ENCODE assay signal across 8 mouse cellular contexts in the genomic region with DNA sequence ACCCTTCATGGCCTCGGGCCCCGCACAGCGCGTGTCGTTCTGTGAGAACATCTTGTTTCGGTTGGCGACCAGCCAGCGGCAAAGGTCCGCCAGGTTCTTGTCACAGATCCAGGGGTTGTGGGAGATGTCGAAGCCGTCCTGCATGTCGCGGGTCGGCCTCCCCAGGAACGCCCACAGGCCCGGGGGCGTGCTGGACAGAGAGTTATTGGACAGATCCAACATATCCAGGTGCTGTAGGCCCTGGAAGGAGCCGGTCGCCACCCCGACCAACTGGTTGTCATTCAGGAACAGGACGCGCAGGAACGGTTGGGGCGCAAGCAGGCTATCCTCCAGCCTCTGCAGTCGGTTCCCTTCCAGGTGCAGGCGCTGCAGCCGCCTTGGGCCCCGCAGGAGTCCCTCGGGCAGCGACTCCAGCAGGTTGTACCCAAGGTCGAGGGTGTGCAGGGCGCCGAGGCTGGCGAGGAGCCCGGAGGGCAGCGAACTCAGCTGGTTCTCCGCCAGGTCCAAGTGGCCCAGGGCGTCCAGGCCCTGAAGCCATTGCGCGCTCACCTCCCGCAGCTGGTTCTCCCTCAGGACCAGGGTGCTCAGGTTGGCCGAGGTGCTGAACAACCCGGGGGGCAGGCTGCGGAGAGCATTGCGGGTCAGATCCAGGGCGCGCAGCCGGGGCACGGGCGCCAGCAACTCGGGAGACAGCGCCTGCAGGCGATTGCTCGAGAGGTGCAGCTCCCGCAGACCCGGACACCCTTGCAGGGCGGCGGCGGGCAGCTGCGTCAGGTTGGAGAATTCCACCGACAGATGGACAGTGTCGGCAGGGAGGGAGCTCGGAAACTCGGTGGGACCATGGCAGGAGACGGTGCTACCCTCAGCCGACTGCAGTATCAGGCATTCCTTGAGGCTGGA. TPM values are rescaled to one million over a fixed set of nuclear protein-coding genes. Genes with fewer than 3 reads are reported as not detected.
DNase-seq lines count a peak whose midpoint lies in the region; ATAC-seq and TF ChIP-seq lines count a peak whose summit lies in the region.

No protein-coding gene starts in this region.

- WGBS in forebrain, embryonic 12.5 days: 9% methylated on average over 66 of the region's 66 CpGs
- WGBS in forebrain, embryonic 13.5 days: 8% methylated on average over 66 of the region's 66 CpGs
- 4% methylated on average over 66 of the region's 66 CpGs for WGBS in heart, embryonic 13.5 days
- WGBS in kidney, postnatal 0 days: 3% methylated on average over 66 of the region's 66 CpGs
- WGBS in forebrain, embryonic 15.5 days: 9% methylated on average over 66 of the region's 66 CpGs

- no peak overlapping the region; the same call in 1 of the 2 replicates for H3K4me3 ChIP-seq in forebrain, embryonic 12.5 days (replicated peaks)
- H3K4me3 ChIP-seq in forebrain, embryonic 13.5 days: no peak overlapping the region; the same call in 1 of the 2 replicates
- peak overlapping the region; percentile 42 for H3K4me3 ChIP-seq in heart, embryonic 13.5 days
- H3K4me3 ChIP-seq in kidney, postnatal 0 days (replicated peaks; ENCODE audit: low read depth, low read length): peak overlapping the region; percentile 14
- no peak overlapping the region for H3K4me3 ChIP-seq in forebrain, embryonic 15.5 days

- 0 out of 2 replicates have a peak overlapping the region, but pooled peaks have one; percentile 13 for H3K4me2 ChIP-seq in forebrain, embryonic 12.5 days
- no peak overlapping the region for H3K4me2 ChIP-seq in forebrain, embryonic 13.5 days
- peak overlapping the region; percentile 70 for H3K4me2 ChIP-seq in heart, embryonic 13.5 days
- peak overlapping the region; percentile 45 for H3K4me2 ChIP-seq in kidney, postnatal 0 days (ENCODE audit: low read length)
- H3K4me2 ChIP-seq in forebrain, embryonic 15.5 days (replicated peaks): no peak overlapping the region

- no peaks in the 10 kb centered on the region for H3K36me3 ChIP-seq in forebrain, embryonic 12.5 days (replicated peaks)
- H3K36me3 ChIP-seq in forebrain, embryonic 13.5 days (ENCODE audit: poor library complexity, severe bottlenecking): peaks cover 17% of the 10 kb centered on the region
- H3K36me3 ChIP-seq in heart, embryonic 13.5 days: peaks cover 3% of the 10 kb centered on the region; the same call in 1 of the 2 replicates
- H3K36me3 ChIP-seq in kidney, postnatal 0 days (ENCODE audit: insufficient read depth, low read length): no peaks in the 10 kb centered on the region
- H3K36me3 ChIP-seq in forebrain, embryonic 15.5 days: peaks cover 13% of the 10 kb centered on the region

- ATAC-seq in forebrain, embryonic 12.5 days (ENCODE audit: low FRiP score): no peak
- ATAC-seq in forebrain, embryonic 13.5 days: no peak
- ATAC-seq in heart, embryonic 13.5 days (ENCODE audit: extremely low read depth, insufficient number of reproducible peaks, low FRiP score, low TSS enrichment): no peak
- ATAC-seq in kidney, postnatal 0 days (replicated peaks; ENCODE audit: low FRiP score, low read depth): no peak
- ATAC-seq in forebrain, embryonic 15.5 days (replicated peaks): no peak

- DNase-seq in cerebellum, adult 18-20 months: peak; percentile 61 to 72
- DNase-seq in kidney, postnatal 0 days (ENCODE audit: low spot score): peak; percentile 37
- DNase-seq in neural tube, embryonic 10.5 days (ENCODE audit: extremely low spot score, low spot score): peak; percentile 35
- DNase-seq in layer of hippocampus, adult 11-12 months (ENCODE audit: low spot score): no peak

- H3K9me3 ChIP-seq in forebrain, embryonic 12.5 days: peaks cover 9% of the 10 kb centered on the region
- H3K9me3 ChIP-seq in forebrain, embryonic 13.5 days (replicated peaks): peaks cover 17% of the 10 kb centered on the region
- peaks cover 9% of the 10 kb centered on the region for H3K9me3 ChIP-seq in heart, embryonic 13.5 days
- H3K9me3 ChIP-seq in kidney, postnatal 0 days (replicated peaks; ENCODE audit: low read length): no peaks in the 10 kb centered on the region
- H3K9me3 ChIP-seq in forebrain, embryonic 15.5 days: peaks cover 13% of the 10 kb centered on the region; the same call in 1 of the 2 replicates

- peaks cover 21% of the 10 kb centered on the region for H3K4me1 ChIP-seq in forebrain, embryonic 12.5 days
- H3K4me1 ChIP-seq in forebrain, embryonic 13.5 days: peaks cover 20% of the 10 kb centered on the region
- H3K4me1 ChIP-seq in heart, embryonic 13.5 days: peaks cover 33% of the 10 kb centered on the region
- peaks cover 23% of the 10 kb centered on the region for H3K4me1 ChIP-seq in kidney, postnatal 0 days (replicated peaks; ENCODE audit: insufficient read depth, low read length)
- H3K4me1 ChIP-seq in forebrain, embryonic 15.5 days: peaks cover 22% of the 10 kb centered on the region

- TF ChIP-seq CTCF in kidney, postnatal 0 days (IDR thresholded peaks at IDR 0.05; ENCODE audit: low read depth): no peak

- no peak overlapping the region for H3K9ac ChIP-seq in forebrain, embryonic 12.5 days
- no peak overlapping the region for H3K9ac ChIP-seq in forebrain, embryonic 13.5 days
- peak overlapping the region; percentile 34 for H3K9ac ChIP-seq in heart, embryonic 13.5 days
- no peak overlapping the region for H3K9ac ChIP-seq in kidney, postnatal 0 days (ENCODE audit: low read depth, low read length)
- H3K9ac ChIP-seq in forebrain, embryonic 15.5 days (replicated peaks): no peak overlapping the region

- no peak overlapping the region for H3K27ac ChIP-seq in forebrain, embryonic 12.5 days
- H3K27ac ChIP-seq in forebrain, embryonic 13.5 days: no peak overlapping the region
- H3K27ac ChIP-seq in heart, embryonic 13.5 days (replicated peaks): no peak overlapping the region
- H3K27ac ChIP-seq in kidney, postnatal 0 days: no peak overlapping the region
- no peak overlapping the region for H3K27ac ChIP-seq in forebrain, embryonic 15.5 days (replicated peaks)

- H3K27me3 ChIP-seq in forebrain, embryonic 12.5 days: peaks cover 95% of the 10 kb centered on the region
- H3K27me3 ChIP-seq in forebrain, embryonic 13.5 days: peaks cover 90% of the 10 kb centered on the region
- H3K27me3 ChIP-seq in heart, embryonic 13.5 days (replicated peaks): peaks cover 95% of the 10 kb centered on the region
- H3K27me3 ChIP-seq in kidney, postnatal 0 days (ENCODE audit: insufficient read depth, low read length): peaks cover 27% of the 10 kb centered on the region
- peaks cover 67% of the 10 kb centered on the region for H3K27me3 ChIP-seq in forebrain, embryonic 15.5 days

RNA-seq across cellular contexts. Expression of gene Lrg1, which starts 1.6 kb away (rescaled TPM):
- 0.18 and 0.27 TPM in 2 replicates for polyA plus RNA-seq in forebrain, embryonic 12.5 days (2016; fragmentation: Nextera tagmentation; extraction: Ambion mirVana)
- not detected in 2 replicates for polyA plus RNA-seq in forebrain, embryonic 13.5 days (2015; fragmentation: Nextera tagmentation; extraction: Ambion mirVana)
- polyA plus RNA-seq in heart, embryonic 13.5 days (2015; fragmentation: Nextera tagmentation; extraction: Ambion mirVana): 0.27 TPM in 1 of 2 replicates, not detected in the other
- 1.7 and 1.9 TPM in 2 replicates for polyA plus RNA-seq in kidney, postnatal 0 days (2015; fragmentation: Nextera tagmentation; extraction: Ambion mirVana)
- 0.13 and 0.19 TPM in 2 replicates for polyA plus RNA-seq in forebrain, embryonic 15.5 days (2015; fragmentation: Nextera tagmentation; extraction: Ambion mirVana)

RNA-seq across cellular contexts. Expression of gene Plin5, which starts 2.8 kb away (rescaled TPM):
- polyA plus RNA-seq in forebrain, embryonic 12.5 days (2016; fragmentation: Nextera tagmentation; extraction: Ambion mirVana): 0.22 TPM in 1 of 2 replicates, not detected in the other
- 0.27 and 0.52 TPM in 2 replicates for polyA plus RNA-seq in forebrain, embryonic 13.5 days (2015; fragmentation: Nextera tagmentation; extraction: Ambion mirVana)
- 0.19 and 0.47 TPM in 2 replicates for polyA plus RNA-seq in heart, embryonic 13.5 days (2015; fragmentation: Nextera tagmentation; extraction: Ambion mirVana)
- 1.2 and 1.3 TPM in 2 replicates for polyA plus RNA-seq in kidney, postnatal 0 days (2015; fragmentation: Nextera tagmentation; extraction: Ambion mirVana)
- polyA plus RNA-seq in forebrain, embryonic 15.5 days (2015; fragmentation: Nextera tagmentation; extraction: Ambion mirVana): 0.69 and 0.74 TPM in 2 replicates

RNA-seq across cellular contexts. Expression of gene Plin4, which starts 10.6 kb away (rescaled TPM):
- polyA plus RNA-seq in forebrain, embryonic 12.5 days (2016; fragmentation: Nextera tagmentation; extraction: Ambion mirVana): 0.06 and 0.18 TPM in 2 replicates
- polyA plus RNA-seq in forebrain, embryonic 13.5 days (2015; fragmentation: Nextera tagmentation; extraction: Ambion mirVana): 0.06 and 0.08 TPM in 2 replicates
- 0.05 and 0.07 TPM in 2 replicates for polyA plus RNA-seq in heart, embryonic 13.5 days (2015; fragmentation: Nextera tagmentation; extraction: Ambion mirVana)
- 0.08 and 0.09 TPM in 2 replicates for polyA plus RNA-seq in kidney, postnatal 0 days (2015; fragmentation: Nextera tagmentation; extraction: Ambion mirVana)
- 0.11 TPM in 2 replicates for polyA plus RNA-seq in forebrain, embryonic 15.5 days (2015; fragmentation: Nextera tagmentation; extraction: Ambion mirVana)

RNA-seq across cellular contexts. Expression of gene Sema6b, which starts 19.9 kb away (rescaled TPM):
- polyA plus RNA-seq in forebrain, embryonic 12.5 days (2016; fragmentation: Nextera tagmentation; extraction: Ambion mirVana): 4.8 and 5.4 TPM in 2 replicates
- polyA plus RNA-seq in forebrain, embryonic 13.5 days (2015; fragmentation: Nextera tagmentation; extraction: Ambion mirVana): 4.2 and 4.3 TPM in 2 replicates
- 0.55 and 0.59 TPM in 2 replicates for polyA plus RNA-seq in heart, embryonic 13.5 days (2015; fragmentation: Nextera tagmentation; extraction: Ambion mirVana)
- 0.87 and 1.2 TPM in 2 replicates for polyA plus RNA-seq in kidney, postnatal 0 days (2015; fragmentation: Nextera tagmentation; extraction: Ambion mirVana)
- 13.6 and 14.2 TPM in 2 replicates for polyA plus RNA-seq in forebrain, embryonic 15.5 days (2015; fragmentation: Nextera tagmentation; extraction: Ambion mirVana)

RNA-seq across cellular contexts. Expression of gene Hdgfl2, which starts 40.8 kb away (rescaled TPM):
- 183 and 188 TPM in 2 replicates for polyA plus RNA-seq in forebrain, embryonic 12.5 days (2016; fragmentation: Nextera tagmentation; extraction: Ambion mirVana)
- polyA plus RNA-seq in forebrain, embryonic 13.5 days (2015; fragmentation: Nextera tagmentation; extraction: Ambion mirVana): 163 and 169 TPM in 2 replicates
- polyA plus RNA-seq in heart, embryonic 13.5 days (2015; fragmentation: Nextera tagmentation; extraction: Ambion mirVana): 75.0 and 89.0 TPM in 2 replicates
- 77.5 and 85.0 TPM in 2 replicates for polyA plus RNA-seq in kidney, postnatal 0 days (2015; fragmentation: Nextera tagmentation; extraction: Ambion mirVana)
- 144 and 167 TPM in 2 replicates for polyA plus RNA-seq in forebrain, embryonic 15.5 days (2015; fragmentation: Nextera tagmentation; extraction: Ambion mirVana)

Comparison
In these comparisons a context has a peak if more than half of its experiments do, and no peak if none do; other contexts are left out.
1. H3K4me2 ChIP-seq: peak in forebrain, embryonic 12.5 days (single experiment), heart, embryonic 13.5 days (single experiment) and kidney, postnatal 0 days (single experiment); none in forebrain, embryonic 13.5 days (single experiment) and forebrain, embryonic 15.5 days (single experiment).
2. H3K4me3 ChIP-seq: peak in heart, embryonic 13.5 days (single experiment) and kidney, postnatal 0 days (single experiment); none in forebrain, embryonic 12.5 days (single experiment), forebrain, embryonic 13.5 days (single experiment) and forebrain, embryonic 15.5 days (single experiment).